Mouse (Mus musculus) liver, adult 2 months (tissue): Measurements from ENCODE around the gene Gm20388. TPM values are rescaled to one million over a fixed set of nuclear protein-coding genes. Genes with fewer than 3 reads are reported as not detected.

Experiments used
- DNase-seq: peaks from one replicate; pipeline ENCODE4 v3.0.0-alpha.2; 2011; ENCODE audit warnings: low read depth, low spot score; ENCODE audit errors: extremely low read depth
- H3K27ac ChIP-seq: fragments of 200-500 bp; replicated peaks from 2 replicates; pipeline ENCODE4 v1.5.1; 2012; ENCODE audit warnings: low read depth, mild to moderate bottlenecking, control low read depth, inconsistent platforms, low read length; ENCODE audit not compliant: insufficient read depth
- H3K27me3 ChIP-seq: fragments of 200-500 bp; 2 replicates; pipeline ENCODE4 v1.6.1; 2012; ENCODE audit warnings: mild to moderate bottlenecking, moderate library complexity, low read length, inconsistent platforms; ENCODE audit not compliant: control insufficient read depth, insufficient read depth
- H3K36me3 ChIP-seq: fragments of 200-500 bp; 2 replicates; pipeline ENCODE4 v1.6.1; 2012; ENCODE audit warnings: low read length, inconsistent platforms; ENCODE audit not compliant: control insufficient read depth, insufficient read depth
- H3K4me1 ChIP-seq: fragments of 200-500 bp; 2 replicates; pipeline ENCODE4 v1.6.1; 2011; ENCODE audit warnings: low read length; ENCODE audit not compliant: control insufficient read depth, insufficient read depth
- H3K4me3 ChIP-seq: fragments of 200-500 bp; 2 replicates; pipeline ENCODE4 v1.5.1; 2011; ENCODE audit warnings: low read depth, mild to moderate bottlenecking, control low read depth, low read length, moderate library complexity; ENCODE audit not compliant: insufficient read depth
- H3K79me2 ChIP-seq: fragments of 200-500 bp; 2 replicates; pipeline ENCODE4 v1.6.1; 2012; ENCODE audit warnings: inconsistent platforms, mild to moderate bottlenecking, low read length, moderate library complexity; ENCODE audit not compliant: control insufficient read depth, insufficient read depth
- H3K9ac ChIP-seq: fragments of 200-500 bp; 2 replicates; pipeline ENCODE4 v1.6.1; 2012; ENCODE audit warnings: low read depth, mild to moderate bottlenecking, control low read depth, inconsistent platforms, low read length
- CTCF ChIP-seq: fragments of 200-500 bp; IDR thresholded peaks from 2 replicates; pipeline ENCODE4 v1.5.1; 2011; ENCODE audit warnings: low read depth, low read length, control low read depth
- POLR2A ChIP-seq: fragments of 200-500 bp; IDR thresholded peaks from 2 replicates; pipeline ENCODE4 v1.6.1; 2011; ENCODE audit warnings: low read length, control low read depth; ENCODE audit not compliant: insufficient read depth; ENCODE audit errors: extremely low read depth
- WGBS: fragments of 180-500 bp; shearing (Covaris S2); methylation state at CpG from one replicate; pipeline ENCODE4 v1.1.7; 2018; 5-methylcytosine and 5-hydroxymethylcytosine counted together
- polyA plus RNA-seq: library from polyadenylated mRNA; depleted of rRNA; stranded (reverse); fragments of >200 nt; gene quantifications from 2 replicates; pipeline ENCODE4 v1.2.3, GENCODE M21; 2012
- total RNA-seq: library from RNA; depleted of rRNA; stranded (reverse); fragments of >200 nt; gene quantifications from 2 replicates; pipeline ENCODE4 v1.2.3, GENCODE M21; 2014

Gm20388 gene
- total and polyA plus RNA-seq, 2 experiments, result 6.4 to 19.9 TPM

DNA sequence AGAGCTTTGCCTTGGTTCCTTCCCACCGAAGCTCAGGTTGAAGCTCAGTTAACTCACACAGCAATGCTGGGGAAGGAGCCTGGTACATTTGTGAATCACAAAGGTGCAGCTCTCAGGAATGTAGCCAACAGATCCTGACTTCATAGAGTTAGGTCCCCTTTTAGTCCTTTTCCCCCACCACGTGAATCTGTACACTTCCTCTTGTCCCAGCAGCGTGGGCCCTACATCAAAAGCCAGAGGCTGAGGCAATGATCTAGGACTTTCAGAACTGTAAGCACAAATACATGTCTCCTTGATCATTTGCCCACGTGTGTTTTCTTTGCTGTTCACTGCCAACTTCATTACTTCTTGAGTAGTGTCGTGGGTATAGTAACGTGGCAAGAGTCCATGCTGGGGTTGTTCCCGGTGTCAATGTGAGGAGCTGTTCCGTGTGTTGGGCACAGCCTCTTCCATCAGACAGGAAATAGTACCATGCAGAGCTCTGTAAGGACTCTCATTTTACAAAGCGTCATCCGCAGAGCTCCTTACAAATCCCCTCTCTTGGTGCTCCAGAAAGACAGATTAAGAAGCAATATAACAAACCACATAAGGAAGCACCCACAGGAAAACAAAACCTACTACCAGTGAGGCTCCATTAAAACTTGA, 3069.3 kb downstream of the Gm20388 start:
- Histone ChIP-seq H3K9ac (no peak overlapping the region), H3K4me1 (peaks cover 37% of the 10 kb centered on the region), H3K79me2 (peaks cover 65% of the 10 kb centered on the region), H3K27me3 (no peaks in the 10 kb centered on the region), H3K27ac (no peak overlapping the region), H3K4me3 (no peak overlapping the region), H3K36me3 (no peaks in the 10 kb centered on the region)
- WGBS, result 49% methylated on average over 10 of the region's 10 CpGs
- DNase-seq, result no peak
- TF ChIP-seq POLR2A (no peak), CTCF (no peak)

DNA sequence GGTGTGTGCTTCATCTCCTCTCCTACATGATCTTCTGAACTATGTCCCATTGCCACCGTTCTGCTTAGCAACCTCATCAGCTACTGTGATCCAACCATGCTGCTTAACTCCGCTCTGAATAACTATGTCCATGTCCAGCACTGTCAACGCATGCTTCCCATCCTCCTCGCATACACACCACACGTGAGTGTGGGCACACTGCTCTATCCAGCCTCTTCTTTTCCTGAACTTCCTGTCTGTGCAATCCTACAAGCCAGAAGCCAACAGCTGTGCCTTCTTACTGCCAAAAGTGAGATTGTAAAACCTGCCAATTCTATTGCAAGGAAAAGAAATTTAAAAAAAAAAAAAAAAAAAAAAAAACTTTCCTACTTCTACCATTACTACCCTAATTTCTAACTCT, 3071.0 kb downstream of the Gm20388 start:
- WGBS, result 44% methylated on average over 5 of the region's 5 CpGs
- peak; percentile 55 for DNase-seq

GRCm38 (mm10) chr8:122983178-122983942, 3072.7 kb downstream of the Gm20388 start:
- WGBS, result 55% methylated on average over 19 of the region's 19 CpGs
- Histone ChIP-seq H3K79me2 (peaks cover 64% of the 10 kb centered on the region), H3K4me1 (peaks cover 51% of the 10 kb centered on the region), H3K36me3 (no peaks in the 10 kb centered on the region), H3K4me3 (no peak overlapping the region), H3K9ac (no peak overlapping the region), H3K27me3 (no peaks in the 10 kb centered on the region), H3K27ac (no peak overlapping the region)
- peak; percentile 64 for DNase-seq
- TF ChIP-seq POLR2A (no peak), CTCF (peak; percentile 17; the same call in 1 of the 2 replicates)

More for the DNA sequence above, 3071.0 kb downstream of the Gm20388 start:
- Histone ChIP-seq H3K4me1 (peaks cover 50% of the 10 kb centered on the region), H3K36me3 (no peaks in the 10 kb centered on the region), H3K4me3 (no peak overlapping the region), H3K27me3 (no peaks in the 10 kb centered on the region), H3K79me2 (peaks cover 68% of the 10 kb centered on the region), H3K27ac (no peak overlapping the region), H3K9ac (no peak overlapping the region)
- no peak for TF ChIP-seq POLR2A
- no peak for TF ChIP-seq CTCF

- no peaks in the 10 kb centered on the region for H3K27me3 ChIP-seq
- peaks cover 56% of the 10 kb centered on the region for H3K4me1 ChIP-seq
- no peaks in the 10 kb centered on the region for H3K36me3 ChIP-seq
- no peak for DNase-seq
- H3K27ac ChIP-seq, result no peak overlapping the region
- no peak overlapping the region for H3K4me3 ChIP-seq
- WGBS, result 86% methylated on average over 3 of the region's 3 CpGs
- H3K9ac ChIP-seq, result no peak overlapping the region
- peaks cover 63% of the 10 kb centered on the region for H3K79me2 ChIP-seq
- TF ChIP-seq CTCF (no peak), POLR2A (no peak)
Measured at GRCm38 (mm10) chr8:122984175-122984574, 3073.5 kb downstream of the Gm20388 start.

GRCm38 (mm10) chr8:122986501-122987184, 3076.0 kb downstream of the Gm20388 start:
- H3K27ac ChIP-seq, result 0 out of 2 replicates have a peak overlapping the region, but pooled peaks have one; percentile 8
- peaks cover 53% of the 10 kb centered on the region for H3K4me1 ChIP-seq
- H3K4me3 ChIP-seq, result no peak overlapping the region
- H3K36me3 ChIP-seq, result no peaks in the 10 kb centered on the region
- H3K27me3 ChIP-seq, result no peaks in the 10 kb centered on the region
- no peak for TF ChIP-seq CTCF
- H3K79me2 ChIP-seq, result peaks cover 59% of the 10 kb centered on the region
- 69% methylated on average over 8 of the region's 8 CpGs for WGBS
- H3K9ac ChIP-seq, result no peak overlapping the region
- no peak for DNase-seq
